Mouse (Mus musculus): ENCODE data around the gene Clec1a.

DNA sequence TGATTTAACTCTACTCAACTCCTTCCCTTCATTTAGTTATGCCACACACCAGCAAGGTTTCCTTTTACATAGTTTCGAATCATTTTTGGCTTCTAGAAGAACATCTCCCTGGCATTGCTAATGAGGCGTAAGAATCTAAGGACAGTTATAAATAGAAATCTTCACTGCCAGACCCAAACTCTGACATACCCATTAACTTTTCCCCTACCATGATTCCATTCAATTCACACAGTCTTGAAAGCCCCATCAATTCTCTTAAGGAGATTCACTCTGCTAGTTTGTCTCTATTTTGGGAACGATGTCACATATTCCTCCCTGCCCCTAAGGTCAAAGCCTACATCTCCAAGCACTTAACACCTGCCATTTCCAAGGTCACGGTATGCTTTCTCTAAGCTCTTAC, 66.8 kb downstream of the Clec1a start:
- TF ChIP-seq CTCF (IDR thresholded peaks at IDR 0.05; ENCODE audit: borderline replicate concordance, insufficient read depth, low read depth, low read length) (no peak), POLR2A (IDR thresholded peaks at IDR 0.05; ENCODE audit: borderline replicate concordance, insufficient read depth, low read length) (no peak)
